Mouse (Mus musculus) thymus, postnatal 10 days (tissue): ENCODE measurements around the gene Olfr1333.
"Not testable (repeated sequence)": the region's sequence is repeated elsewhere in the genome, so short reads cannot be mapped to it uniquely, and the experiment has no call there.

Experiments
- DNase-seq, 2 experiments: peaks; one replicate each; pipeline ENCODE4 v3.0.0; 2021; ENCODE audit warnings: low spot score in 2 of 2

The Olfr1333 gene

GRCm38 (mm10) chr4:118836179-118836578 is at the start of gene Olfr1333:
Gene Olfr1333 (minus strand): TSS chr4:118836279.
- DNase-seq: no peak

DNA sequence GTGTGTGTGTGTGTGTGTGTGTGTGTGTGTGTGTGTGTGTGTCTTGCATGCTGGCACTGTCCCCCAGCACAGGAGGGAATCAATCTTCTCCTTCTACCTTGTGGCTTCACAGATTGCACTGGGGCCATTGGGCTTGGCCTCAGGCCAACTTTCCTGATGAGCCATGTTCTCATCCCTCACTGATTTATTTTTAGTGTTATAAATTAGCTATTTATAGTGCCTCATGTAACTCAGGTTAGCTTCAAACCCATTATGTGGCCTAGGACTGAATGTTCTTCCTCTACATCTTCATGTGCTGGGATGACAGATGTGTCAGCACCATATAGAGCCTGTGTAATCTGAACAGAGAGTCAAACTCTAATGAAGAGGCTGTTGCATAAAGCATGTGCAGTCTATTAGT is 31.5 kb upstream of the Olfr1333 start:
- no peak for DNase-seq

DNA sequence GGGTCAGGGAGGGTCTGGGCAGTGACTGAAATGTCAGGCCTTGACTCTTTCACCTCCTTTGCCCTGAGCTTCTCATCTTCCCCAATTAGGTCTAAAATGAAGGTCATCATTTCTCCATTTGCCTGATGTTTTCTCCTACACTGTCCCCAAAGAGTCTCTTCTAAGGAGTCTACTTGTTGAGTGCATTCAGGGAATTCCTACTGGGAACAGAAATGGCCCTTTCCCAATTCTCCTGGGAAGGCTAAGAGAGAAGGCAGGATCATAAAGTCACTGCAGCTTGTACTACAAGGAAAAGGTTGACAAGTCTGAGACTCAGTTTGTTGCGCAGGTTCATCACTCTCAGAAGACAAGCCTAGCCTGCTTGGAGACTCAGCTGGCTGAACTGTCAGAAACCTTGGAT is 28.3 kb upstream of the Olfr1333 start, which contains the start of gene Olfr1331:
TSS of gene Olfr1331 (plus strand) at position 301 of the 400 bp plus-strand sequence.
- DNase-seq: no peak

GRCm38 (mm10) chr4:118862704-118863103 is 26.6 kb upstream of the Olfr1333 start:
- no peak for DNase-seq

- no peak for DNase-seq
Measured at GRCm38 (mm10) chr4:118861791-118862190, 25.7 kb upstream of the Olfr1333 start.

- DNase-seq: no peak
Measured at GRCm38 (mm10) chr4:118818921-118819320, 17.2 kb downstream of the Olfr1333 start.

GRCm38 (mm10) chr4:118809844-118810243 is 26.2 kb downstream of the Olfr1333 start, which contains the start of gene Olfr1335:
Gene Olfr1335 (minus strand): TSS chr4:118809944.
- no peak for DNase-seq

DNA sequence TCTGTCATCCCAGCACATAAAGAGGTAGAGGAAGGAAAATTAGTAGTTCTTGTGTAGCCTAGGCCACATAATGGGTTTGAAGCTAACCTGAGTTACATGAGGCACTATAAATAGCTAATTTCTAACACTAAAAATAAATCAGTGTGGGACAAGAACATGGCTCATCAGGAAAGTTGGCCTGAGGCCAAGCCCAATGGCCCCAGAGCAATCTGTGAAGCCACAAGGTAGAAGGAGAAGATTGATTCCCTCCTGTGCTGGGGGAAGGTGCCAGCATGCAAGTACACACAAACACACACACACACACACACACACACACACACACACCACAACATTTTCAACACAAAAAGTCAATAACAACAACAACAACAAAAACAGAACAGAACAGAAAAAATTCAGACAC is 43.3 kb downstream of the Olfr1333 start:
- DNase-seq: not testable (repeated sequence)

DNA sequence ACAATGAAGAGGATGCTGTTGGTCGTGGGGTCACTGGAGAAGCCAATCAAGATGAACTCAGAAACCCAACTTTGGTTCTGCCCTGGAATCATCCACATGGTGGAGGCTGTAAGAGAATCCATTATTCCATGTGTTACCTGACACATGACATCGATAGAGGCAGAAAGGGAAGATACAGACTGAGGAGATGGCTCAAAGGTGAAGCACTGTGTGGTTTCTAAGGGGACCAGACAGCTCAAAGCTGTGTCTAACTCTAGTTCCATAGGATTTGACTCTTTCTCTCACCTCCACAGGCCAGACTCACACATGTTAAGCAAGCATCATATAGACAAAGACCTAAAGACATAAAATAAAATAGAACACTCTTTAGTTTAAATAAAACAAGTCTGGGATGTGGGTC is 53.6 kb downstream of the Olfr1333 start, which contains the start of gene Olfr1337:
TSS of gene Olfr1337 (minus strand) at position 101 of the 400 bp plus-strand sequence.
- no peak for DNase-seq
